Mouse (Mus musculus): Measurements from ENCODE around the gene Hpse.

GRCm38 (mm10) chr5:100671398-100671797, 48.1 kb downstream of the Hpse start:
- TF ChIP-seq CTCF (IDR thresholded peaks at IDR 0.05; ENCODE audit: extremely low read depth, insufficient read depth, low read length), result peak; percentile 60
- no peak for TF ChIP-seq POLR2A (IDR thresholded peaks at IDR 0.05; ENCODE audit: extremely low read depth, insufficient read depth, low read length)

All from cortical plate, adult 2 months (tissue).